In genomic region chr17:80686066-80686465, GRCm38 (mm10) we compare ENCODE assay signal across 25 mouse cellular contexts. TPM values are rescaled to one million over a fixed set of nuclear protein-coding genes. Genes with fewer than 3 reads are reported as not detected.
DNase-seq lines count a peak whose midpoint lies in the region; ATAC-seq and TF ChIP-seq lines count a peak whose summit lies in the region.
"Had no signal": no experiment of that assay in that cellular context is flagged by ENCODE, and none has a peak within 500 bp of the region (broad histone marks: within the 10 kb centered on the region; RNA-seq: fewer than 3 reads in every experiment).

No protein-coding gene starts in this region.

- H3K4me3 ChIP-seq in lung, postnatal 0 days (ENCODE audit: low read depth, low read length) = no peak overlapping the region
- H3K4me3 ChIP-seq in brown adipose tissue, adult 24 weeks (ENCODE audit: insufficient read depth, low read depth, low read length) = no peak overlapping the region
- H3K4me3 ChIP-seq: embryonic facial prominence, embryonic 12.5 days; erythroblast, embryonic 14.5 days; forebrain, embryonic 10.5 days; forebrain, embryonic 15.5 days; heart, embryonic 10.5 days; hindbrain, embryonic 12.5 days had no signal

- H3K36me3 ChIP-seq in lung, postnatal 0 days (ENCODE audit: insufficient read depth, low read length) = no peaks in the 10 kb centered on the region
- H3K36me3 ChIP-seq: embryonic facial prominence, embryonic 12.5 days; forebrain, embryonic 10.5 days; forebrain, embryonic 15.5 days; G1E; hindbrain, embryonic 12.5 days had no signal

- 56% methylated on average over 5 of the region's 5 CpGs for WGBS in lung, postnatal 0 days

- no peak for TF ChIP-seq CTCF in lung, postnatal 0 days (IDR thresholded peaks at IDR 0.05)

- H3K4me2 ChIP-seq in lung, postnatal 0 days (replicated peaks; ENCODE audit: low read depth, low read length) = no peak overlapping the region
- H3K4me2 ChIP-seq: embryonic facial prominence, embryonic 12.5 days; forebrain, embryonic 15.5 days; hindbrain, embryonic 12.5 days had no signal

- H3K4me1 ChIP-seq in lung, postnatal 0 days (ENCODE audit: insufficient read depth, low read depth, low read length) = peaks cover 3% of the 10 kb centered on the region; the same call in 1 of the 2 replicates
- peaks cover 21% of the 10 kb centered on the region for H3K4me1 ChIP-seq in brown adipose tissue, adult 24 weeks (ENCODE audit: control insufficient read depth, insufficient read depth, insufficient read length, low read length)

- H3K27me3 ChIP-seq in lung, postnatal 0 days (replicated peaks; ENCODE audit: insufficient read depth, low read length) = no peaks in the 10 kb centered on the region
- H3K27me3 ChIP-seq: embryonic facial prominence, embryonic 12.5 days; forebrain, embryonic 15.5 days; hindbrain, embryonic 12.5 days had no signal

- H3K27ac ChIP-seq in lung, postnatal 0 days (ENCODE audit: low read length) = 0 out of 2 replicates have a peak overlapping the region, but pooled peaks have one; percentile 51
- H3K27ac ChIP-seq in brown adipose tissue, adult 24 weeks (replicated peaks; ENCODE audit: low read depth, low read length) = 0 out of 2 replicates have a peak overlapping the region, but pooled peaks have one; percentile 23
- H3K27ac ChIP-seq: embryonic facial prominence, embryonic 12.5 days; forebrain, embryonic 10.5 days; forebrain, embryonic 15.5 days; heart, embryonic 10.5 days; hindbrain, embryonic 12.5 days had no signal

- no peak overlapping the region for H3K9ac ChIP-seq in lung, postnatal 0 days (replicated peaks; ENCODE audit: low read depth)
- H3K9ac ChIP-seq: embryonic facial prominence, embryonic 12.5 days; forebrain, embryonic 15.5 days; hindbrain, embryonic 12.5 days had no signal

- 0 out of 2 replicates have a peak, but pooled peaks have one; percentile 36 for TF ChIP-seq EP300 in lung, postnatal 0 days (IDR thresholded peaks at IDR 0.05)

- ATAC-seq in lung, postnatal 0 days = peak; percentile 40
- ATAC-seq in megakaryocyte, adult 5-6 weeks (ENCODE audit: poor library complexity, severe bottlenecking) = peak; percentile 55
- ATAC-seq: CD4-positive, CD25-positive, alpha-beta regulatory T cell, adult 4 months; forebrain, embryonic 15.5 days; hindbrain, embryonic 16.5 days; inflammation-experienced regulatory T-cells, adult 6 months had no signal

- peak; percentile 80 for DNase-seq in lung, postnatal 0 days (ENCODE audit: low spot score)
- no peak for DNase-seq in lung, postnatal 10 days
- no peak for DNase-seq in thymus, postnatal 10 days (ENCODE audit: low spot score in 2 of 2)
- no peak for DNase-seq in ovary, postnatal 14 days (ENCODE audit: low spot score)
- DNase-seq: adrenal gland, postnatal 25 days; B cell, adult 2 months; cerebellum, adult 8-10 months; cerebellum, postnatal 14 days; embryo, embryonic 11 days; gastrocnemius, postnatal 14 days; heart, postnatal 10 days; heart, postnatal 4 days; kidney, adult 18-20 months had no signal

- H3K9me3 ChIP-seq in lung, postnatal 0 days (ENCODE audit: low read length) = no peaks in the 10 kb centered on the region
- H3K9me3 ChIP-seq: embryonic facial prominence, embryonic 12.5 days; forebrain, embryonic 10.5 days; forebrain, embryonic 15.5 days; heart, embryonic 10.5 days; hindbrain, embryonic 12.5 days had no signal

RNA-seq across cellular contexts. Expression of gene Map4k3, which starts 42.2 kb away (rescaled TPM):
- polyA plus RNA-seq in lung, postnatal 0 days (2015; fragmentation: Nextera tagmentation; extraction: Ambion mirVana) = 37.5 and 44.2 TPM in 2 replicates
- 16.6 and 16.9 TPM in 2 replicates for polyA plus RNA-seq in brown adipose tissue, adult 24 weeks (2012; ENCODE audit: insufficient read depth, insufficient read length, missing spikeins)
- total RNA-seq in megakaryocyte, adult 5-6 weeks (2015) = 7.6 and 7.9 TPM in 2 replicates
- 5.6 and 8.6 TPM in 2 replicates for total RNA-seq in megakaryocyte, adult 5-6 weeks (2017)
- polyA plus RNA-seq: erythroblast, embryonic 14.5 days; G1E had no signal
